Mouse (Mus musculus) C2C12 (cell line): ENCODE measurements around the gene Nop10. TPM values are rescaled to one million over a fixed set of nuclear protein-coding genes. Genes with fewer than 3 reads are reported as not detected.

ENCODE experiments used
- H3K27me3 ChIP-seq: one replicate; pipeline ENCODE4 v1.6.1; 2011; ENCODE audit not compliant: control insufficient read depth, insufficient read depth, insufficient read length
- H3K36me3 ChIP-seq: one replicate; pipeline ENCODE4 v1.6.1; 2011; ENCODE audit not compliant: control insufficient read depth, insufficient read depth
- H3K4me3 ChIP-seq: one replicate; pipeline ENCODE4 v1.5.1; 2011; ENCODE audit warnings: mild to moderate bottlenecking, control low read depth; ENCODE audit not compliant: poor library complexity, insufficient read depth, severe bottlenecking
- H3K79me2 ChIP-seq: one replicate; pipeline ENCODE4 v1.6.1; 2011; ENCODE audit not compliant: control insufficient read depth, insufficient read depth
- H3K79me3 ChIP-seq: one replicate; pipeline ENCODE4 v1.6.1; 2011; ENCODE audit warnings: low read depth, control low read depth
- H3ac ChIP-seq: one replicate; pipeline ENCODE3; 2011; ENCODE audit warnings: low read depth; ENCODE audit not compliant: control insufficient read depth, insufficient read length
- CEBPB ChIP-seq: IDR thresholded peaks from one replicate; pipeline ENCODE4 v1.6.1; 2011; ENCODE audit warnings: low read depth, mild to moderate bottlenecking, control low read depth, moderate library complexity
- CTCF ChIP-seq: IDR thresholded peaks from one replicate; pipeline ENCODE4 v1.5.1; 2011; ENCODE audit not compliant: control insufficient read depth, insufficient read depth, insufficient read length
- FOSL1 ChIP-seq: IDR thresholded peaks from one replicate; pipeline ENCODE4 v1.8.0; 2011; ENCODE audit warnings: mild to moderate bottlenecking, low read length; ENCODE audit not compliant: poor library complexity, insufficient read depth, severe bottlenecking
- MAX ChIP-seq: IDR thresholded peaks from one replicate; pipeline ENCODE4 v1.6.1; 2011; ENCODE audit warnings: mild to moderate bottlenecking, control low read depth
- MYOD1 ChIP-seq: IDR thresholded peaks from one replicate; pipeline ENCODE4 v1.6.1; 2011; ENCODE audit warnings: low read depth; ENCODE audit not compliant: control insufficient read depth, insufficient read length
- MYOG ChIP-seq: IDR thresholded peaks from one replicate; pipeline ENCODE4 v1.6.1; 2011; ENCODE audit not compliant: control insufficient read depth, insufficient read length; ENCODE audit errors: extremely low read depth
- USF1 ChIP-seq: IDR thresholded peaks from one replicate; pipeline ENCODE4 v1.6.1; 2011; ENCODE audit warnings: low read depth, mild to moderate bottlenecking, control low read depth, moderate library complexity
- polyA plus RNA-seq: library from polyadenylated mRNA; unstranded; fragments of >200 nt; fragmentation: generic; extraction: Trizol; gene quantifications from one replicate; pipeline ENCODE4 v1.2.1, GENCODE M21; 2012; ENCODE audit warnings: missing spikeins

Gene Nop10
- polyA plus RNA-seq, 1 experiment, result 139 TPM

- Histone ChIP-seq H3K27me3 (no peaks in the 10 kb centered on the region), H3K79me2 (no peaks in the 10 kb centered on the region), H3K36me3 (peaks cover 31% of the 10 kb centered on the region), H3K4me3 (no peak overlapping the region), H3K79me3 (no peaks in the 10 kb centered on the region), H3ac (no peak overlapping the region)
- TF ChIP-seq CEBPB (no peak), MAX (no peak), FOSL1 (no peak), MYOG (no peak), CTCF (no peak), MYOD1 (no peak), USF1 (no peak)
Observed at GRCm38 (mm10) chr2:112249780-112250453, 11.8 kb upstream of the Nop10 start.

- Histone ChIP-seq H3K36me3 (no peaks in the 10 kb centered on the region), H3K79me2 (no peaks in the 10 kb centered on the region), H3K79me3 (no peaks in the 10 kb centered on the region), H3K27me3 (no peaks in the 10 kb centered on the region), H3K4me3 (no peak overlapping the region), H3ac (no peak overlapping the region)
- no peak for TF ChIP-seq MAX
- TF ChIP-seq USF1, result no peak
- TF ChIP-seq CEBPB, result no peak
- no peak for TF ChIP-seq MYOG
- TF ChIP-seq MYOD1, result no peak
- no peak for TF ChIP-seq FOSL1
- TF ChIP-seq CTCF, result no peak
Observed at GRCm38 (mm10) chr2:112254675-112255515, 6.8 kb upstream of the Nop10 start.

GRCm38 (mm10) chr2:112259241-112259962 is 2.3 kb upstream of the Nop10 start, which contains the start of gene Nutm1:
Gene Nutm1 (minus strand): TSS chr2:112259291.
- Histone ChIP-seq H3K4me3 (no peak within 1 kb of the TSS), H3K79me3 (peaks cover 14% of the 10 kb centered on the region), H3ac (no peak within 1 kb of the TSS), H3K27me3 (no peaks in the 10 kb centered on the region), H3K36me3 (no peaks in the 10 kb centered on the region), H3K79me2 (peaks cover 22% of the 10 kb centered on the region)
- TF ChIP-seq MAX (no peak), CTCF (peak; percentile 58)

GRCm38 (mm10) chr2:112262779-112263295 is 1.1 kb downstream of the Nop10 start:
- H3K79me2 ChIP-seq, result peaks cover 36% of the 10 kb centered on the region
- TF ChIP-seq MAX, result no peak
- no peak for TF ChIP-seq FOSL1
- peak overlapping the region; percentile 41 for H3ac ChIP-seq
- no peaks in the 10 kb centered on the region for H3K27me3 ChIP-seq
- peak overlapping the region; percentile 64 for H3K4me3 ChIP-seq
- H3K79me3 ChIP-seq, result peaks cover 14% of the 10 kb centered on the region
- H3K36me3 ChIP-seq, result no peaks in the 10 kb centered on the region

- Histone ChIP-seq H3K4me3 (no peak overlapping the region), H3K79me2 (peaks cover 36% of the 10 kb centered on the region), H3K79me3 (peaks cover 15% of the 10 kb centered on the region), H3ac (no peak overlapping the region), H3K27me3 (no peaks in the 10 kb centered on the region), H3K36me3 (no peaks in the 10 kb centered on the region)
- TF ChIP-seq MYOD1 (no peak), CTCF (no peak), MAX (no peak), CEBPB (no peak), FOSL1 (no peak)
Observed at GRCm38 (mm10) chr2:112264364-112264763, 2.6 kb downstream of the Nop10 start.
